Mouse (Mus musculus): ENCODE results near the gene Reg3a. TPM values are rescaled to one million over a fixed set of nuclear protein-coding genes. Genes with fewer than 3 reads are reported as not detected.
"Not testable (repeated sequence)": the region's sequence is repeated elsewhere in the genome, so short reads cannot be mapped to it uniquely, and the experiment has no call there.

Gene Reg3a
- polyA plus RNA-seq, 2 experiments, result not detected

GRCm38 (mm10) chr6:78370357-78370756, 10.2 kb upstream of the Reg3a start, which contains the start of gene Reg3b:
Gene Reg3b (plus strand): TSS chr6:78370657.
- no peaks in the 10 kb centered on the region for H3K27me3 ChIP-seq (ENCODE audit: control insufficient read depth, insufficient read depth, low read length)
- no peak for DNase-seq (ENCODE audit: low read depth in 3 of 3, low spot score in 3 of 3)
- TF ChIP-seq CTCF (IDR thresholded peaks at IDR 0.05; ENCODE audit: low read depth) (no peak), EP300 (IDR thresholded peaks at IDR 0.05; ENCODE audit: low read depth) (no peak)
- H3K4me2 ChIP-seq (ENCODE audit: low read depth), result no peak within 1 kb of the TSS
- no peak within 1 kb of the TSS for H3K4me3 ChIP-seq (ENCODE audit: insufficient read depth in 1 of 2, low read depth in 2 of 2, low read length in 2 of 2)
- H3K9ac ChIP-seq (replicated peaks), result no peak within 1 kb of the TSS
- WGBS (ENCODE audit: insufficient replicate concordance), result 90% methylated on average over 2 of the region's 2 CpGs
- no peaks in the 10 kb centered on the region for H3K9me3 ChIP-seq (ENCODE audit: control insufficient read depth, low read length)
- no peak within 1 kb of the TSS for H3K27ac ChIP-seq
- no peaks in the 10 kb centered on the region for H3K4me1 ChIP-seq (replicated peaks; ENCODE audit: control insufficient read depth in 2 of 2, insufficient read depth in 2 of 2, low read length in 1 of 2)
- ATAC-seq (ENCODE audit: insufficient read depth), result no peak
- no peaks in the 10 kb centered on the region for H3K36me3 ChIP-seq (replicated peaks; ENCODE audit: control insufficient read depth, insufficient read depth, low read depth)

- no peaks in the 10 kb centered on the region for H3K36me3 ChIP-seq (replicated peaks; ENCODE audit: control insufficient read depth, insufficient read depth, low read depth)
- TF ChIP-seq CTCF (IDR thresholded peaks at IDR 0.05; ENCODE audit: low read depth), result no peak
- no peak for TF ChIP-seq EP300 (IDR thresholded peaks at IDR 0.05; ENCODE audit: low read depth)
- no peak within 1 kb of the TSS for H3K4me2 ChIP-seq (ENCODE audit: low read depth)
- DNase-seq (ENCODE audit: low read depth in 3 of 3, low spot score in 3 of 3) (no peak), ATAC-seq (ENCODE audit: insufficient read depth) (no peak)
- no peak within 1 kb of the TSS for H3K4me3 ChIP-seq (ENCODE audit: insufficient read depth in 1 of 2, low read depth in 2 of 2, low read length in 2 of 2)
- H3K27me3 ChIP-seq (ENCODE audit: control insufficient read depth, insufficient read depth, low read length), result no peaks in the 10 kb centered on the region
- H3K4me1 ChIP-seq (replicated peaks; ENCODE audit: control insufficient read depth in 2 of 2, insufficient read depth in 2 of 2, low read length in 1 of 2), result no peaks in the 10 kb centered on the region
- H3K9ac ChIP-seq (replicated peaks), result no peak within 1 kb of the TSS
- no peak within 1 kb of the TSS for H3K27ac ChIP-seq
- WGBS (ENCODE audit: insufficient replicate concordance), result 43% methylated on average over 2 of the region's 2 CpGs
- H3K9me3 ChIP-seq (ENCODE audit: control insufficient read depth, low read length), result no peaks in the 10 kb centered on the region
Measured at GRCm38 (mm10) chr6:78378765-78379164, 1.7 kb upstream of the Reg3a start, which contains the start of gene Reg3d. Gene Reg3d (minus strand): TSS chr6:78378865.

- no peaks in the 10 kb centered on the region for H3K27me3 ChIP-seq (ENCODE audit: control insufficient read depth, insufficient read depth, low read length)
- H3K4me3 ChIP-seq (ENCODE audit: insufficient read depth in 1 of 2, low read depth in 2 of 2, low read length in 2 of 2), result no peak overlapping the region
- 67% methylated on average over 3 of the region's 3 CpGs for WGBS (ENCODE audit: insufficient replicate concordance)
- DNase-seq (ENCODE audit: low read depth in 3 of 3, low spot score in 3 of 3), result no peak
- H3K9ac ChIP-seq (replicated peaks), result no peak overlapping the region
- H3K4me2 ChIP-seq (ENCODE audit: low read depth), result no peak overlapping the region
- no peak for ATAC-seq (ENCODE audit: insufficient read depth)
- H3K9me3 ChIP-seq (ENCODE audit: control insufficient read depth, low read length), result no peaks in the 10 kb centered on the region
- no peak for TF ChIP-seq CTCF (IDR thresholded peaks at IDR 0.05; ENCODE audit: low read depth)
- no peak for TF ChIP-seq EP300 (IDR thresholded peaks at IDR 0.05; ENCODE audit: low read depth)
- no peaks in the 10 kb centered on the region for H3K4me1 ChIP-seq (replicated peaks; ENCODE audit: control insufficient read depth in 2 of 2, insufficient read depth in 2 of 2, low read length in 1 of 2)
- no peak overlapping the region for H3K27ac ChIP-seq
- no peaks in the 10 kb centered on the region for H3K36me3 ChIP-seq (replicated peaks; ENCODE audit: control insufficient read depth, insufficient read depth, low read depth)
Measured at GRCm38 (mm10) chr6:78385609-78386008, 5.1 kb downstream of the Reg3a start.

GRCm38 (mm10) chr6:78395323-78395722, 14.8 kb downstream of the Reg3a start, which contains the start of gene Reg2:
Gene Reg2 (plus strand): TSS chr6:78395623.
- not testable (repeated sequence) for H3K9me3 ChIP-seq (ENCODE audit: control insufficient read depth, low read length)

GRCm38 (mm10) chr6:78422411-78422810, 41.9 kb downstream of the Reg3a start, which contains the start of gene Reg1:
Gene Reg1 (plus strand): TSS chr6:78422711.
- not testable (repeated sequence) for H3K9ac ChIP-seq (replicated peaks); H3K27me3 ChIP-seq (ENCODE audit: control insufficient read depth, insufficient read depth, low read length); H3K9me3 ChIP-seq (ENCODE audit: control insufficient read depth, low read length); H3K4me1 ChIP-seq (replicated peaks; ENCODE audit: control insufficient read depth in 2 of 2, insufficient read depth in 2 of 2, low read length in 1 of 2); H3K4me3 ChIP-seq (ENCODE audit: insufficient read depth in 1 of 2, low read depth in 2 of 2, low read length in 2 of 2); DNase-seq (ENCODE audit: low read depth in 3 of 3, low spot score in 3 of 3); H3K36me3 ChIP-seq (replicated peaks; ENCODE audit: control insufficient read depth, insufficient read depth, low read depth); H3K4me2 ChIP-seq (ENCODE audit: low read depth); ATAC-seq (ENCODE audit: insufficient read depth); H3K27ac ChIP-seq

More at GRCm38 (mm10) chr6:78395323-78395722, 14.8 kb downstream of the Reg3a start, which contains the start of gene Reg2:
- not testable (repeated sequence) for ATAC-seq (ENCODE audit: insufficient read depth); DNase-seq (ENCODE audit: low read depth in 3 of 3, low spot score in 3 of 3); H3K9ac ChIP-seq (replicated peaks); H3K27ac ChIP-seq; H3K36me3 ChIP-seq (replicated peaks; ENCODE audit: control insufficient read depth, insufficient read depth, low read depth); H3K4me2 ChIP-seq (ENCODE audit: low read depth); H3K27me3 ChIP-seq (ENCODE audit: control insufficient read depth, insufficient read depth, low read length); H3K4me1 ChIP-seq (replicated peaks; ENCODE audit: control insufficient read depth in 2 of 2, insufficient read depth in 2 of 2, low read length in 1 of 2); H3K4me3 ChIP-seq (ENCODE audit: insufficient read depth in 1 of 2, low read depth in 2 of 2, low read length in 2 of 2)
- 91% methylated on average over 3 of the region's 17 CpGs for WGBS (ENCODE audit: insufficient replicate concordance)
